Mouse (Mus musculus): ENCODE data around the gene Dot1l. TPM values are rescaled to one million over a fixed set of nuclear protein-coding genes. Genes with fewer than 3 reads are reported as not detected.
"Not testable (repeated sequence)": the region's sequence is repeated elsewhere in the genome, so short reads cannot be mapped to it uniquely, and the experiment has no call there.

The Dot1l gene
- polyA plus RNA-seq, 1 experiment = 18.4 TPM

DNA sequence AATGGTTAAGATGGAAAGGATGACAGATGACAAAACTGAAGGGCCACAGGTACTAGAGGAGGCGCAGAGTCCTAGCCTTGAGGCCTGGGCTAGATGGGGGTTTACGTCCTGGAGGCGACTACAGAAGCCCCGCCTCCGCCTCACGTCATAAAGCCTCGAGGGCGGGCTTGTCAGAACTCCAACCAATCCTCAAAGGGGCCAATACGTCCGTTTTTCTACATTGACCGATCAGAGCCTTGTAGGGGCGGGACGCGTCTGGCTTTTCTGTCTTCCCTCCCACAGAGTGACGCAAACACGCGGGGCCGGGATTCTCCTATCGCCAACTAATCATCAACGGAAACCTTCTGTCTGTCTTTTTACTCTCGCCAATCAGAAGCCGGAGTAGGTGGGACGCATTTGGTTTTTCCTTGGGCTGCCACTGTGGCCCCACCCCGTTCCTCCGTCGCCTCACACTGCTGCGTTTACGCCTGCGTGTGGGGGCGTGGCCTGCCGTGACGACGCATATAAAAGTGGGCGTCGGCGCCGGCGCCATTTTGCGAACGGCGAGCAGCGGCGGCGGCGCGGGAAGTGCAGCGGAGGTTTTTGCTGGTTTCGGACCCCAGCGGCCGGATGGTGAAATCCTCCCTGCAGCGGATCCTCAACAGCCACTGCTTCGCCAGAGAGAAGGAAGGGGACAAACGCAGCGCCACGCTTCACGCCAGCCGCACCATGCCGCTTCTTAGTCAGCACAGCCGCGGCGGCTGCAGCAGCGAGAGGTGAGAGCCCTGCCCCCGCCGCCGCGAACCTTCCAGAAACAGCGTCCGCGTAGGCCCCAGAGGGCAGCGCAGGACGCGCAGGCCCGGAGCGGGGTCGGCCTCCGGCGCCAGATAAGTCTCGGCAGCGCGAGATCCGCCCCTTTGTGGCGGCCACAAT lies 71.4 kb downstream of the Dot1l start, which contains the start of gene Oaz1:
Oaz1 (plus strand) TSS at position 506 of the 912 bp plus-strand sequence.
- Histone ChIP-seq H3K27ac (ENCODE audit: insufficient read depth, low read depth, low read length) (peak within 1 kb of the TSS; percentile 92), H3K36me3 (ENCODE audit: control insufficient read depth, insufficient read depth, low read length) (no peaks in the 10 kb centered on the region), H3K27me3 (replicated peaks; ENCODE audit: control insufficient read depth, insufficient read depth, low read length) (no peaks in the 10 kb centered on the region), H3K4me1 (ENCODE audit: control insufficient read depth, insufficient read depth, low read length) (peaks cover 26% of the 10 kb centered on the region), H3K4me3 (ENCODE audit: insufficient read depth, low read depth, low read length) (peak within 1 kb of the TSS; percentile 80)
- DNase-seq = peak; percentile 100
- TF ChIP-seq POLR2A (IDR thresholded peaks at IDR 0.05; ENCODE audit: low read depth, low read length) (peak; percentile 69), CTCF (conservative IDR thresholded peaks at IDR 0.05; ENCODE audit: insufficient read depth, insufficient read length, low read depth, low read length) (no peak)
- WGBS = under 1% methylated on average over 82 of the region's 82 CpGs

DNA sequence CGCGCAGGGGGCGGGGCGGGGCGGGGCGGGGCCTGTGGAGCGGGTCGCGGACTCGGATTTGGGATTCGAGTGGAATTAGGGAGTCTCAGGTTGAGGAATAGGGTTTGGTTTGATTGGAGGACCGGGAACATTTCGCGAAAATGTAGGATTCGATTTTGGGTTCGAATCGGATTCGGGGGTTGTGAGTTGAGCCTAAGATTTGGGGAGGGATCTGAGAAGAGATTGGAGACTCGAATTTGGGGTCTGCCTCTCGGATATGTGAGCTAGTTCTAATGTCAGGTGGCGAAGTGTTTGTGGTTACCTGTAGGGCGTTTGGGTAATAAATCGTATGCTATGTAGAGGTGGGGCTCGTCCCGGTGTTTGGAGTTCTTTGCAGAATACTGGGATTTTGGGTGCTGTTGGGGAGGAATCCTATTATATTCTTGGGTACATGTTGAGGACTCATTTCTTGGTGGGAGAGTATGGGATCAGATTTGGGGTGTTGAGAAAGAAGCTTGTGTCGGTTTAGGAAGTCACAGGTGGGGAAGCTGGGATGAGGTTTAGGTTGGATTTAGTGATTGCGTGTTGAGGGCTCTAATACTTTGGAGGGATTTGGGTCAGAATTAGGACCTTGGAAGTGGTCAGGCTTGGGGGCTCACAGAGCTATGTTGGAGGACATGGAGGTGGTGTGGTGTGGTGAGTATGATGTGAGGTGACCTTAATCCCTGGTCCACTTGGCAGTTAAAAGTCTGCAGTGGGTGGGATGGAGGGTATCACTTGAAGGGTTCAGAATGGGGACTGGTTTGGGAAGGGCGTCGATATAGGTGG lies 72.3 kb downstream of the Dot1l start:
- no peak for TF ChIP-seq POLR2A (IDR thresholded peaks at IDR 0.05; ENCODE audit: low read depth, low read length)
- TF ChIP-seq CTCF (conservative IDR thresholded peaks at IDR 0.05; ENCODE audit: insufficient read depth, insufficient read length, low read depth, low read length) = no peak
- DNase-seq = no peak
- peaks cover 26% of the 10 kb centered on the region for H3K4me1 ChIP-seq (ENCODE audit: control insufficient read depth, insufficient read depth, low read length)
- no peaks in the 10 kb centered on the region for H3K36me3 ChIP-seq (ENCODE audit: control insufficient read depth, insufficient read depth, low read length)
- 3% methylated on average over 29 of the region's 29 CpGs for WGBS
- H3K27ac ChIP-seq (ENCODE audit: insufficient read depth, low read depth, low read length) = no peak overlapping the region
- H3K27me3 ChIP-seq (replicated peaks; ENCODE audit: control insufficient read depth, insufficient read depth, low read length) = no peaks in the 10 kb centered on the region
- peak overlapping the region; percentile 80 for H3K4me3 ChIP-seq (ENCODE audit: insufficient read depth, low read depth, low read length)

- Histone ChIP-seq H3K4me3 (ENCODE audit: insufficient read depth, low read depth, low read length) (peak overlapping the region; percentile 80), H3K4me1 (ENCODE audit: control insufficient read depth, insufficient read depth, low read length) (peaks cover 26% of the 10 kb centered on the region), H3K36me3 (ENCODE audit: control insufficient read depth, insufficient read depth, low read length) (no peaks in the 10 kb centered on the region), H3K27ac (ENCODE audit: insufficient read depth, low read depth, low read length) (no peak overlapping the region), H3K27me3 (replicated peaks; ENCODE audit: control insufficient read depth, insufficient read depth, low read length) (no peaks in the 10 kb centered on the region)
- WGBS = 35% methylated on average over 10 of the region's 10 CpGs
- peak; percentile 18 for DNase-seq
- no peak for TF ChIP-seq POLR2A (IDR thresholded peaks at IDR 0.05; ENCODE audit: low read depth, low read length)
- no peak for TF ChIP-seq CTCF (conservative IDR thresholded peaks at IDR 0.05; ENCODE audit: insufficient read depth, insufficient read length, low read depth, low read length)
These were observed 72.9 kb downstream of the Dot1l start for GRCm38 (mm10) chr10:80827870-80828420.

- WGBS = 53% methylated on average over 9 of the region's 9 CpGs
- not testable (repeated sequence) for H3K36me3 ChIP-seq (ENCODE audit: control insufficient read depth, insufficient read depth, low read length); DNase-seq; H3K4me3 ChIP-seq (ENCODE audit: insufficient read depth, low read depth, low read length); H3K27me3 ChIP-seq (replicated peaks; ENCODE audit: control insufficient read depth, insufficient read depth, low read length); H3K27ac ChIP-seq (ENCODE audit: insufficient read depth, low read depth, low read length)
- peaks cover 26% of the 10 kb centered on the region for H3K4me1 ChIP-seq (ENCODE audit: control insufficient read depth, insufficient read depth, low read length)
These were observed 73.6 kb downstream of the Dot1l start for GRCm38 (mm10) chr10:80828587-80828986.

DNA sequence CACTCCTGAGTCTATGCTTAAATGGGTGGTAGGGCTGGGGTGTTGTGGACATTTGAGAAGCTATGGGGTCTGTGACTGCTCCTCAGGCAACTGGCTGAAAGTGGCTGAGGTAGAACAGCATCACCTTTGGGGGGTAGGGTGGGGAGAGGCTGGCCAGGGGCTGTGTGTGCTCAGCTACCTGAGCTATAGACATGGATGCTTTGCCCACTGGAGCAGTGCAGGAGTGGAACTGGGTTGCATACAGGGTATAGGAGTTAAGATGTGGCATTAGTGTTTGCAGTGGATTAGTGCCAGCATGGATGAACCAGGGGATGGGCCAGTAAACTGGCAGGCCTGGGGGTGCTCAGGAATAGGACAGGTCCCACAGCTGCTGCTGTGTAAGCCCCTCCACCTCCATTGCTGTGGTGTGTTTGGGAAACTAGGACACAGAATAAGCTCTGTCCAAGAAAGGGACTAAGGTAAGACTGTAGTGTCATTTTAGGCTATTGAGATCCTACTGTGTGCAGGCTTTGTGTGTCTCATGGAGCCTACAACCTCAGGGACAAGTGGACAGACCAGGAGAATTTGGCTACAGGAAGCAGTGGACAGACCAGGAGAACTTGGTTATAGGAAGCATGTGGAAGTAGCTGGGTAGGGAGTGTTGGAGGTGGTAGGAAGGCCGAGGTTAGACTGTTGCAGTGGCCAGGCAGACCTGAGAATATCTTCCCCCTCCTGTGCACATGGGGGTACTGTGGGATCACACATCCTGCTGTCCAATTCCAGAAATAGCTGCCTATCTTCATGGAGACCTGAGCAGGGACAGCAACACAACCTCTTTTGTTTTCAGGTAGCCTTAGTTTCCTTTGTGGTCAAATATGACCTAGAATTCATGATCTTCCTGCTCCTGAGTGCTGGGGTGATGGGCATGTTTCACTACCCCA lies 74.6 kb downstream of the Dot1l start:
- H3K27ac ChIP-seq (ENCODE audit: insufficient read depth, low read depth, low read length) = no peak overlapping the region
- no peaks in the 10 kb centered on the region for H3K36me3 ChIP-seq (ENCODE audit: control insufficient read depth, insufficient read depth, low read length)
- H3K27me3 ChIP-seq (replicated peaks; ENCODE audit: control insufficient read depth, insufficient read depth, low read length) = no peaks in the 10 kb centered on the region
- no peak for DNase-seq
- H3K4me1 ChIP-seq (ENCODE audit: control insufficient read depth, insufficient read depth, low read length) = peaks cover 18% of the 10 kb centered on the region
- TF ChIP-seq POLR2A (IDR thresholded peaks at IDR 0.05; ENCODE audit: low read depth, low read length) = no peak
- no peak for TF ChIP-seq CTCF (conservative IDR thresholded peaks at IDR 0.05; ENCODE audit: insufficient read depth, insufficient read length, low read depth, low read length)
- H3K4me3 ChIP-seq (ENCODE audit: insufficient read depth, low read depth, low read length) = no peak overlapping the region
- 29% methylated on average over 1 of the region's 1 CpGs for WGBS

DNA sequence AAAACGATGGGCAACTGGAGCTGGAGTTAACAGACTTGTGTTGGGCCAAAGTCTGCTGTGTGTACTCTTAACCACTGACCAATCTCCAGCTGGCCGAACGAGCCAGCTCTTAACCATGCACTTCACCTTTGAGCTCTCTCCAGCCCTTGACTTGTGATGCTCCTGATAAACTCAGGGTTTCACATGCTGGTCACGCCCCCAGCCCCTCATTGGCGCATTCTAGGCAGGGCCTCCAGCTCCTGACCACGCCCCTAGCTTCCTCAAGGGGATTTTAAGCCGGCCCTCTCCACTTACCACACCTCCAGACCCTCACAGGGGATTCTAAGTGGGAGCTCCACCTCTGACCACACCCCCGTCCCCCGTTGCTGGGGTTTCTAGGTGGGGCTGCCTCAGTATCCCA lies 76.1 kb downstream of the Dot1l start:
- WGBS = 14% methylated on average over 9 of the region's 9 CpGs
- TF ChIP-seq POLR2A (IDR thresholded peaks at IDR 0.05; ENCODE audit: low read depth, low read length) = no peak
- TF ChIP-seq CTCF (conservative IDR thresholded peaks at IDR 0.05; ENCODE audit: insufficient read depth, insufficient read length, low read depth, low read length) = no peak
- H3K4me1 ChIP-seq (ENCODE audit: control insufficient read depth, insufficient read depth, low read length) = peaks cover 18% of the 10 kb centered on the region
- H3K27ac ChIP-seq (ENCODE audit: insufficient read depth, low read depth, low read length) = no peak overlapping the region
- no peaks in the 10 kb centered on the region for H3K27me3 ChIP-seq (replicated peaks; ENCODE audit: control insufficient read depth, insufficient read depth, low read length)
- peak; percentile 93 for DNase-seq
- H3K36me3 ChIP-seq (ENCODE audit: control insufficient read depth, insufficient read depth, low read length) = no peaks in the 10 kb centered on the region
- H3K4me3 ChIP-seq (ENCODE audit: insufficient read depth, low read depth, low read length) = no peak overlapping the region

Measured in kidney, adult 2 months (tissue).